Mouse (Mus musculus): Measurements from ENCODE around the gene Olfr497.

Gene Olfr497

GRCm38 (mm10) chr7:108420121-108420520, at the start of gene Olfr497:
Gene Olfr497 (plus strand): TSS chr7:108420421.
- in situ Hi-C loops (cut with MboI) = no loop called here

- in situ Hi-C loops (cut with MboI) = no loop called here
These were observed 27.4 kb upstream of the Olfr497 start, which contains the start of gene Olfr495 for GRCm38 (mm10) chr7:108392867-108393266. Gene Olfr495 (plus strand): TSS chr7:108393167.

GRCm38 (mm10) chr7:108465026-108465425, 44.8 kb downstream of the Olfr497 start, which contains the start of gene Olfr498:
Gene Olfr498 (plus strand): TSS chr7:108465326.
- in situ Hi-C loops (cut with MboI) = no loop called here
